Mouse (Mus musculus): ENCODE results near the gene Vamp4.

The Vamp4 gene

DNA sequence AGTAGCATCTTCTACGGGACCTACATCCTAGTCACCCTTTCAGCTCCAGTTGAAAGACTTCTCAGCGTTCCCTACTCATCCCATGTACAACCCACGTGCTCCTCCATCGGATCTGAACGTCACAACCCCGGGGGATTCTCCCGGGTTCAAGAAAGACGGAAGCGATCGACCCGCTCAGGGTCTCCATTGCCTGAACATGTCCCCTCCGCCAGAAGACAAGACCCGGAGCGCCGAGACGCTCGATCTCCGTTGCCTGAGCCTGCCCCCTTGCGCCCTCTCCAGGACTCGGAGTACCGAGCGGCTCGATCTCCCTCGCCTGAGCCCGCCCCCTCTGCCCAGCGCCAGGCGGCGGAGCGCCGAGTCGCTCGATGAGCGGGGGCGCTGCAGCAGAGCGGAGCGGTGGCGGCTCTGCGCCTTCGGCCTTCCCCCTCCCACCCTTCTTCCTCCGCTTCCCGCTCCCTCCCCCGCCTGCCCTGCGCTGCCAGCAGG is at the start of gene Vamp4:
Gene Vamp4, plus strand, starts transcription at position 256 of the 489 bp plus-strand sequence.
- DNase-seq (ENCODE audit: low read depth): peak; percentile 95

DNA sequence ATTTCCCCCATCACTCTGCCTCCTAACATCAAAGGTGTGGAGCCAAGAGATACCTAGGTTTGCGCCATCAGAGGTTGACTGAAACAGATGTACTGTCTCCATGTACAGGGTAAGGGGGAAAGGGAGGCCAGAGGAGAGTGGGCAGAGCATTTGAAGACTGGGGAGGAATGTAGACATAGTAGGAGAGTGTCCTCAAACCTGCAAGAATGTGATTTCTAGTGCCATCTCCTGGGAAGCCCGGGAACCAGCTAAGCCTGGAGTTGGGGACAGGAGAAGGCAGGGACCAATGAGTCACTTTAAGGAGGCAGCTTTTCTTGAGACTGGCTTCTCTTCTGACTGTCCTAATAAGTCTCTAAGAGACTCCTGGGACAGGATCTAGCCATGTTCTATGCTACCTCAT is 40.7 kb upstream of the Vamp4 start:
- no peak for DNase-seq (ENCODE audit: low read depth)

DNA sequence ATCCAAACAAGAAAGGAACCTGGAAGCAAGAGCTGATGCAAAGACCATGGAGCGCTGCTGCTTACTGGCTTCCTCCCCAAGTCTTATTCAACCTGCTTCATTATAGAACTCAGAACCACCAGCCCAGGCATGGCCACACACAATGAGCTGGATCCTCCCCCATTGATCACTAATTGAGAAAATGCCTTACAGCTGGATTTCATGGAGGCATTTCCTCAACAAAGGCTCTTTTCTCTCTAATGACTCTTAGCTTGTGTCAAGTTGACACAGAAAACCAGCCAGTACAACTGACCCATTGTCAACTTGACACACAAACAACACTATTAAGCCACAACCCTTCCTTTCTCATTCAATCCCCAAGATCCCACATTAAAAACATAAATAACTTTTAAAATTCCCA is 39.6 kb upstream of the Vamp4 start:
- DNase-seq (ENCODE audit: low read depth): no peak

DNA sequence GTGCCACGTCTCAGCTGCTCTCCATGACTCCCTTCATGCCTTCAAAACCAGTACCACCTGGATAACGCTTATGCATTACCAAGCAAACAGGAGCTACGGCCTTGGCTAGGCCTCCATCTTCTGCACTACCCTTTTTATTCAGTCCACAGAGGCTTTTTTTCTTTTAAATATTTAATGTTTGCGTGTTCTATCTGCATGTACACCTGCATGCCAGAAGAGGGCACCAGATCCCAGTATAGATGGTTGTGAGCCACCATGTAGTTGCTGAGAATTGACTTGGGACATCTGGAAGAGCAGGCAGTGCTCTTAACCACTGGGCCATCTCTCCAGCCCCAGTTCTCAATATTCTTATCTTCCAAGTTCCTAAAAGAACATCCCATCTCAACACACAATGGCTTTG is 38.7 kb upstream of the Vamp4 start:
- DNase-seq (ENCODE audit: low read depth): no peak

DNA sequence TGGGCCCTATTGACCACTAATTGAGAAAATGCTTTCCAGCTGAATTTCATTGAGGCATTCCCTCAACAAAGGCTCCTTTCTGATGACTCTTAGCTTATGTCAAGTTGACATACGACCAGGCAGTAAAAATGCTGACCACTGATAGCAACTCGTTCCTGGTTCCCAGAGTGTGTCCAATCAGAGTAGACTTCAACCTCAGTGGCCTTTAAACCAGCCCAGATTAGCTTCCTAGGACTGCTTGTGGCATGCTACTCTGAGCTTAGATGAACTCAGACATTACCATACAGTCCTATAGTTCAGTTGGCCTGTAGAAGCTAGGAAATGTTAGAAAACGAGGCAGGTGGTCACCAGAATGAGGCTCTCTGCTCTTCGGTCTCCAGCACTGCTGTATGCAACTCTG is 38.0 kb upstream of the Vamp4 start:
- DNase-seq (ENCODE audit: low read depth): no peak

DNA sequence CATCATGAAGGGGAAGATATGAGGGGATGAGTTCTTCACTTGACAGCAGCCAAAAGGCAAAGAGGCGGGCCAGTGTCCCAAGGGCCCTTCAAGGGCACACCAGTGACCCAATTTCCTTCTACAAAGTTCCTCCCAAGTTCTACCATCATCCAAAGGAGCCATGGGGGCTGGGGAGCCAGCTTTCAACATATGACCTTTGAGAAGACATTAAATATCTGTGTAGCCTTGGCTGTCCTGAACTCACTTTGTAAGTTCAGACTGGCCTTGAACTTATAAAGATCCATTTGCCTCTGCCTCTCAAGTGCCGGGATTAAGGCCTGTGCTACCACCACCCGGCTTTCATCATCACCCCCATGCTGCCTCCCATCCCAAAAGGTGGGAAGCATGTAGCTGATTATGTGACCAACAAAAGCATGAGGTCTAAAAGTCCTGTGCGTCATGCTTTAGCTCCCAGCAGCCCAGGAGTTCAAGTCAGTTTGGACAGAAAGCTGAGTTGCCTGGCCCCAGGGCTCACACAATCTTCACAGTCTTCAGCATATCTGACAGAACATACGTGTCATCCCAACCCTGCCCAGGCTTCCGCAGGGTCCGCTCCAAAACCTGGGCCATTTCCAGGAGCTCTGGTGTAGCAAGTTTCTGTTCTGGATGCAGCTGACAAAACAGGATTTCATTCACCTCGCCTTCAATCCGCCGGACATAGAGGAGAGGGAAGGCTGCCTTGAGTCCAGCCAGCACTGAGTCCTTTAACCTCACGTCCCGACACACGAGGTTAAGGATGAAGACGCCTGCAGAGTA is 36.4 kb upstream of the Vamp4 start:
- no peak for DNase-seq (ENCODE audit: low read depth)

DNA sequence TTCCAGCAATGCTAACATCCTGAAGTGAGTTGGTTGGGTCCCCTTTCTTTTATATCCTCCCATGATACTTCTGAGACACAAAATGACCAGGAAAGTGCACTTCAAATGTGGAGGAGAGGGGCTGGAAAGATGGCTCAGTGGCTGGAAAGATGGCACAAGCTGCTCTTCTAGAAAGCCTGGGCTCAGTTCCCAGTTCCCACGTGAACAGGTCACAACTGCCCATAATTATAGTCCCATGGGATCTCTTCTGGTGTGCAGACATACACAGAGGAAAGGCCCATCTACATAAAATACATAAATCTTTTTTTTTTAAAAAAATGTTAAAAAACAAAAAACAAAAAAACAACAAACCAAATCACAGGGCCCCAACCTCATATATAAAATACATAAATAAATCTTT is 27.1 kb upstream of the Vamp4 start:
- DNase-seq (ENCODE audit: low read depth): no peak

DNA sequence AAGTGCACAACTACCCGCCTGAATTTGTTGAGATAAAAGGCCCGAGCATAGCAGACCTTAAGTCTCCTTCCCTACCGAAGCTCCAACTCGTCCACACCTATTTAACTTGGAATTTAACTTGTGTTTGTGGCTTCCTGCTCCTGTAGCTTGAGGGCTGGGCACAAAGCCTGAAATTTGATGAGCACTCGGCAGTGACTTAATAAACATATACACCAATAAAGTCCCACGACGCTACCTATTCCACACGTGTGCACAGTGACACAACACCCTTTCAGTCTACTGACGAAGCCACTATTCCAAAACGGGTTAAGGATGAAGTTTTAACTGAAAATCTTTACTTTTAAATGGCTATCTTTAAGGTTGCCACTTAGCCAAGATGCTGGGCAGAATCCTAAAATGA is 22.7 kb upstream of the Vamp4 start:
- DNase-seq (ENCODE audit: low read depth): peak; percentile 26

DNA sequence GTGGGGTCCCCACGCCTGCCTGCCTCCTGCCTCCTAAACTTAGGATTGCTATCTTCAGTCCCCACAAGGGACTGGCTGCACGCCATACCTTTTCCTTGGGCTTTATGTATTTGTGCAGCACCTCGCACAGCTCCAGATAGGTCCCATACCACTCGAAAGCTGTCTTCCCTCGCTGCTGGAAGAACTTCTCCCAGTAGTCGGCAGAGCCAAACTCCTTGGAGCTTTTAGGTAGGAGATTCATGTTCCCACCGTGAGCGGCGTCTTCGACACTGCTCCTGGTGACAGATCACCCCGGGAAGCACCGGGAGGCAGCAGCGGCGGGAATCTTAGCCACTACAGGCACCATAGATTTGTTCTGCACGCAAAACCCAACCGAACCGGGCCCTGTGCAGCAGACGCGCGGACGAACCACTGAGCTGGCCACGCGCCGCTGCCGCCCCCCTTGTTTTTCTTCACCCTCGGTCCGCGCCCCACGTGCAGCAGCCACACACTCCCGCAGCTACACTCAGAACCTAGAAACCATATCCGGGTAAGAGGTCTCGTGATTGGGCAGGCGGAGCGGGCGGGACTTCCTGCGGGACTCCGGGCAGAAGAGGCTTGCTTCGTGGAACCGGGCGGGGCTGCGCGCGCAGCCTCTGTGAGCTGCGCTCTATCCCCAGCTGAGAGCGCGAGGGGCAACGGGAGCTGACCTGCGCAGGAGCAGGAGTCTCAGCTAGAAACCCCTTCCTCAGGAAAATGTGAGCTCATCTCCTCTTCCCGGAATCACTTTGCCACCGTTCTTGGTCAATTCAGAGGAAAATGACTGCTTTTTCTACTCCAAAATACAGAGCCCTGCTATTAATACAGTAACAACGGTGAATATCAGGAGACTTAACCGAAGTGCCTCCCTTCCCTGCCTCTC is 22.0 kb upstream of the Vamp4 start, which contains the start of gene Mettl13:
Gene Mettl13, minus strand, starts transcription at position 536 of the 901 bp plus-strand sequence.
- DNase-seq (ENCODE audit: low read depth): peak; percentile 93

DNA sequence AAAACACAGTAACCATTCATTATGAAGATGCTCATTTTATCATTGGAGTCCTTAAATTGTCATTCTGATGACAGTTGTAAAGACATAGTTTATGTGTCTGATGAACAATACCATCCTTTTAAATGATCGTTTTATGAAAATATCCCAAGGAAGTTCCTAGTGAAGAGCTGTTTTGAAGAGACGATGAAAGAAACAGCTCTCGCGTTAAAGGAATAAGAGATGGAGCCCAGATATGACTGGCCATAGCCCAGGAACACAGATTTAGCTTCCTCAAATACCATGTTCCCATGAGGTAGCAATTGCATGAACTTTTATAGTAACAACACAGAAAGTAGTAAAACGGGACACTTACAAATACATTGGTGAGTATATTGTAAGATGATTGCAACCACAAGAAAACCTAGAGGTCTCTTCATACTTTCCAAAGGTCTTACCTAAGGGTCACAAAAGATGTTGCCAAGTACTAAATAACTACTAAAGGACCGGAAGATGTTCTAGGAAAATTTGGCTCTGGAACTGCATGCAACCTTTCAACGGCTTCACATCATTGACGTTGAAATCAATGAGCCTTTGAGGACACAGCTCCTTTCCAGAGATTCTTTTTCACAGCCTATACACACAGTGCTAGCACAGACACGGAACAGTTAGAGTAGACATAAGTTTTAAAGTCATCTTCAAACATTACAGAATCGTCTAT is 21.2 kb upstream of the Vamp4 start:
- no peak for DNase-seq (ENCODE audit: low read depth)

DNA sequence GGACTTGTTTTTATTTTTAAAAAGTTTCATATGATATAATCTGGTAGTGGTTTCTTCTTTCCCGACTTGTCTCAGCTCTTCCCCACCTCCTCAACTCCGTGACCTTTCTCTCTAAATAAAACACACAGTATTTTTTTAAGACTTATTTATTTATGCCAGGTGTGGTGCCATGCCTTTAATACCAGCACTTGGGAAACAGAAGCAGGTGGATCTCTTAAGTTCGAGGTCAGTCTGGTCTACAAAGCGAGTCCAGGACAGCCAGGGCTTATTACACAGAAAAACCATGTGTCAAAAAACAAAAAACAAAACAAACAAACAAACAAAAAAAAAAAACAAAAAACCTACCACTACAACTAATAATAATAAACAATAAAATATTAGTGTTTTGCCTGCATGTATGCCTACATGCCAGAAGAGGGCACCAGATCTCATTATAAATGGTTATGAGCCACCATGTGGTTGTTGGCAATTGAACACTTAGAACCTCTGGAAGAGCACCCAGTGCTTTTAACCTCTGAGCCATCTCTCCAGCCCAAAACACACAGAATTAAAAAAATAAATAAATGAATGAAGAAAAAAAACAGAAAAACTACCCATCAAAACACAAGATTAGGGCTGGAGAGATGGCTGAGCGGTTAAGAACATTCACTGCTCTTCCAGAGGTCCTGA is 20.6 kb upstream of the Vamp4 start:
- DNase-seq (ENCODE audit: low read depth): peak; percentile 72

DNA sequence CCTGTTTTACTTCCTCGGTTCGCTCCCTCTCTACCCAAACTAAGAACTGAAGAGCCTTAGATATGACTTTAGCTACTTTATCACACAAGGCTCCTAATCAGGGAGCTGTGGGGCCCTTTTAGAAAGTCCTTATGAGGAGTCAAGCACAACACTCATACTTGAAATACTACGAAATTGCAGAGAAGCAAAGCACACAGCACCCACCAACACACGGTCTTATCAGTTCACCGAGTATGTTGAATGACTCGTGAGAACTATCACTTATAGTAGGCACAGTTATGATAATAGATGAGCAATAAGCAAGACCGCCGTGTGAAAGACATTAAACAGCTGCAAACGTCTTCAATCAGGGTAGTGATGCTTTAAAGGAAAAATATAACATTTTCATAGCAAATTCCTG is 17.4 kb upstream of the Vamp4 start:
- DNase-seq (ENCODE audit: low read depth): no peak

DNA sequence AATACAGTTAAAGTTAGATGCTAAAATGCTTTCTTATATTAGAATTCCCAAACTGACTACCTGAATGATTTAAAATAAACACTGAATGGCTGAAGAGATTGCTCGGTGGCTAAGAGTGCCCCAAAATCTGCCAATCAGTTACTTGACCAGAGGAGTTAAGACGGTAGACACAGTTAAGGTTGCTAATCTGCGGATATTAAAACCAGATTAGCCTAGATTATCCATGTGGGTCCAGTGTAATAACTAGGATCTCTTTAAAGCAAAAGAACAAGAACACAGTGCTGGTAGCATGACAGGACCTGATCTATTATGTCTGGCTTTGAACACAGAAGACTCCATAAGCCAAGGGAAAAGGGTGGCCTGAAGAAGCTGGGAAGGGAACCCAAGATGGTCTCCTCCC is 16.1 kb upstream of the Vamp4 start:
- no peak for DNase-seq (ENCODE audit: low read depth)

DNA sequence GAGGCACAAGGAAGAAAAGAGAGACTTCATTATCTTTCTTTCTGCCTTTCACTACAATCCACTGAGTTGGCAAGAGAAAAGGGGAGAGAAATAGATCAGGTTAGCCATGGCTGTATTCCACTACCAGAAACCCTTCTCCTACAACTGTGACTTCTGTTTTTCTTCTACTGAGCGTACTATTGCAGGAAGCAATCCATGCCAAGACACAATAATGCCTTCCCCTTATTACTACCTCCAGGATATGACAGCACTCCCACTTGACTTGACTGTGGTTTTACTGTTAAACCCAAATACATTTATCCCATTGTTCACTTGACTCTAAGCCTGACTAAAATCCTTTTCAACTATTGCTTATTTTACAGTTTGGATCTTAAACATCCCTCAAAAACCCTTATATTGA is 7.1 kb upstream of the Vamp4 start:
- DNase-seq (ENCODE audit: low read depth): no peak

DNA sequence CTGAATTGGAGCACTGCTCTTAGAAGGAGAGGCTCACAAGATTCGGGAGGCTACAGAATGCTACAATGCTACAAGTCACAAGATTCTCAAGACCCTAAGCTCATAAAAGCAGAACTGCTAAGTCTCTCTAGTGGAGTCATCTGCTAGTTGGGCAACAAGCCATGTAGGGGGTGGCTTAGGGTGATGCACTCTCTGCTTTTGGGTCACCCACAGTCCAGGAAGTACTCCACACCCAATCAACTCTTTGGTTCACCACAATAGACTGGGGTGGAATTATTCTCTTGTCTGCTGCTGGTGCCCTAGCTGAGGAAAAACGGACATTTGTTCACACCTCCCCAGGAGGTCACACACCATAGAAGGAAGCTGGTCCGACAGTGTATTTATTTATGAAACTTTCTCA is 5.3 kb upstream of the Vamp4 start:
- no peak for DNase-seq (ENCODE audit: low read depth)

DNA sequence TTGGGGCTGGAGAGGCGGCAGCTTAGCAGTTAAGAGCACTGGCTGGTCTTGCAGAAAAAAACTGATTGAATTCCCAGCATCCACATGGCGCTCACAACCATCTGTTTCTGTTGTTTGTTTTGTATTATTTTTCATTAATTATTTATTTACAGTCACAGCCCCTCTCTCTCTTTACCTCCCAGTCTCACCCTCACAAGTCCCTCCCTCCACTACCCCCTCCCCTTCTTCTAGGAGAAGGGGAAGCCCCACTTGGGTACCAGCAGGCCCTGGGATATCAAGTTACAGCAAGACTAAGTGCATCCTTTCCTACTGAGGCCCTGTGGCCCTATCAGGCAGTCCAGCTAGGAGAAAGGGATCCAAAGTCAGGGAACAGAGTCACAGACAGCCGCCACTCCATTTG is 3.0 kb upstream of the Vamp4 start:
- no peak for DNase-seq (ENCODE audit: low read depth)

DNA sequence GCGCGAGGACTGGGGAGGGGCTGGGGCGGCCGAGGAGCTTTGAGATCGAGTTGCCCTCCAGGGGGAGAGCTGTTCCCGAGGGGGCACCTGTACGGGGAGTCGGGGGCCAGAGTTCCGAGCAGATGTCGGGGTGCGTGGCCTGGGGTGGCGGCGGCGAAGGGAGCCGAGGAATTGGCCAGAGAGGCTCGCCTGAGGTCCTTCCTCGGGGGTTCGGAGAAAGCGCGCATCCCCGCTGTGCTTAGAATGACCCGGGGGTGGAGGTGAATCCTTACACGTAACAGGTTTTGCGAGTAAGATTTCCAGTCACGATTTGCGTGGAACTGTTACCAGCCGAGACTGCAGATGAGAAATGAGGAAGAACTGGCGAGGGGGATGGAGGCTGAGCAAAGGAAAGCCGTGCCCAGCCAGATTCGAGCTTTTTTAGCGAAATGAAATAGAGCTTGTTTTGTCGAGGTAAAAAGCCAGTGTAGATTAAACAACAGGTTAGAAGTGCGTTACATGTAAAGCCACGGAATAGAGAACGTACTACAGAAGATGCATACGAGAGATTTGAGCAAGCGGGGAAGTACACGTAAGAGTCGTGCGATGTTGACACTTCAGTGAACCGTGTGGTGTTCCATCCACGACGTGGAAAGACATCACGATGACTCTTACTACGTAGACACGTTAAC is 751 bp downstream of the Vamp4 start:
- DNase-seq (ENCODE audit: low read depth): peak; percentile 90

DNA sequence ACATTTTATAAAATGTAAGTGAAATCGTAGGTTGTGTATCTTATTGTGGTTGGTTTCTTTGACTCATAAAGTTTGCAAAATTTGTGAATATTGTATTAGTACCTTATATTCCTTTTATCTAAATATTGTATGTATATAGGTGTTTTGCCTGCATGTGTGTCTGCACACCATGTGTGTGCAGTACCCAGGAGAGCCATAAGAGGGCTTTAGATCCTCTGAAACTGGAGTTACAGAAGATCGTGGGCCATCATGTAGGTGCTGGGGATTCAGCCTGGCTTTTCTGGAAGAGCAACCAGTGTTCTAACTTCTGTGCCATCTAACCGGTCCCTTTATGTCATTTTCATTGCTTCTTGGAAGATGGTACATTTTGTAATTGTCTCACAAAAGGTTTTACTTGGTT is 4.8 kb downstream of the Vamp4 start:
- peak; percentile 38 for DNase-seq (ENCODE audit: low read depth)

DNA sequence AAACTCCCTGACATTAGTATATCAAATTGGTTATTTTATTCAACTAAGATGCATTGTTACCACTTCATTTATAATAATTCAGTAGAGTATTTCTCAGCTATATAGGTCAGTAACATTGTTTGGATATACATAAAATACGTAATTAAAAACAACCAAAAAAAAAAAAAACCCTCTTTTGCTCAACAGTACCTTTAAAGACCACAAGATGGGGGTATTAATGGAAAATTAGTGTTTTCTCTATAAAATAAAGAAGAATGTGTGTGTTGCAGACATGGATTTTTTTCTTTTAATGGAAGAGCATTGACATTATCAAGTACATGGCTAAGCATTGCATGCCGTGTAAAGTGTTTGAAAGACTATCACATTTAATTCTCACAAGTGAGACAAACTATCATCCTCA is 12.6 kb downstream of the Vamp4 start:
- no peak for DNase-seq (ENCODE audit: low read depth)

DNA sequence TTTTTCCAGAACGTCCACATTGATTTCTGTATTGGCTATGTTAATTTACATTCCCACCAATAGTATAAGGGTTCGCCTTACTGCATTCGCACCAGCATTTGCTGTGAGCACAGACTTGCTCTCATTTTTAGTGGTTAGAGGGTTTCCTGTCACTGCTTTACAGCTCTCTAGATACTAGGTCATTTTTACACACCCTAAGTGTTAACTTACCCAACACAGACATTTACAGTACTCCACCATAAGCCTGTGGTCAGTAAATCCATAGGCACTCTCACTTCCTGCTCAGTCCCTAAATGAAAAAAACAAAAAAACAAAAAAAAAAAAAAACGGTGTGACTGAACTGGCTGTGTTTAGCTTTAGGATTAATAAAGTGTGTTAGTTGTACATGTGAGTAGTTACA is 16.0 kb downstream of the Vamp4 start:
- no peak for DNase-seq (ENCODE audit: low read depth)

DNA sequence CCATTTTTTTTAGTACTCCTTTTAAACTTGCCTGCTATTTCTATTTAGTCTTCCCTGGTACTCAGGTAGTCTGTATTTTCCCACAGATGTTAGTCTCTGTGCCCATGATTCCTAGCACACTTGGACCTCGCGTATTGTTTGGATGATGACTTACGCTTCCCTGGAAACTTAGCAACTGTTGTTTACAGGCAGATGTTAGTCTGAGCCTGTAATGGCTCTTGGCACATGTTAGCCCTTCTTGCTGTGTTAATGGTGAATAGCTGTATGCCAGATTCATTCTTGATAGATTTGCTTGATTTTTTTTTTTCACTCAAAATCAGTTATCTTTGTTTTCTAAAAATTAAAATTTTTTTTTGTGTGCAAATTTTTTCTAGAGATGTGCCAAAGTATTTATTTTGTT is 18.3 kb downstream of the Vamp4 start:
- DNase-seq (ENCODE audit: low read depth): no peak

Data from naive thymus-derived CD4-positive, alpha-beta T cell, adult 2 months (primary cell).